18 mouse cellular contexts compared by ENCODE assay signal in the genomic region with DNA sequence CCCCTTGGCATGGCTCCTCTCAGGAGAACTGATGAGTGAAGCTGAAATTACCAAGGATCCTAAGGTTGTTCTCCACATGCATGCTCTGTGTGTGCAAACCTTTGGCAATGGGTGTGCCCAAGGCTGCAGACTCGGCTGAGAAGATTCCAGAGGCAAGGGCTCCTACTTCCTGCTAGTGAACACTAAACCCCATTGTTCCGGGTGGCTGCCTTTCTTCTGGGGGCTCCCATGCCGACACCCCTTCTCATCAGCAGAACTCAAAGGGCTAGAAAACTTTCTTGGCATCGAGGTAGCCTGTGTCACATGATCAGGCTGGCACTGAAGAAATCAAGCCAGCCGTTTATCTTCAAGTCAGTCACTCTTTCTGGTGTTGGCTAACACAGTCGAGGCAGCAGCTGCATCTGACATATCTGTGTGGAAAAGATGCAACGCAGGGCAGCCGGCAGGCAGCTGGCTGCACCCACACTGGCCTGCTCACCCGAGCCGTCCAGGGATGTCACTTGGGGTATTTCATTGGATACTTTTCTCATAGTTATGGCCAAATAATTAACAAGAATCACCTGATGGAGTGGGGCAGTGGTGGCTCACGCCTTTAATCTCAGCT.
DNase-seq lines count a peak whose midpoint lies in the region; ATAC-seq lines count a peak whose summit lies in the region.
"Had no signal": no experiment of that assay in that cellular context is flagged by ENCODE, and none has a peak within 500 bp of the region (broad histone marks: within the 10 kb centered on the region; RNA-seq: fewer than 3 reads in every experiment).

No protein-coding gene starts in this region.

- H3K27me3 ChIP-seq in intestine, embryonic 15.5 days (replicated peaks): no peaks in the 10 kb centered on the region
- H3K27me3 ChIP-seq in stomach, embryonic 15.5 days (replicated peaks): no peaks in the 10 kb centered on the region
- H3K27me3 ChIP-seq: embryonic facial prominence, embryonic 13.5 days; hindbrain, embryonic 13.5 days; limb, embryonic 15.5 days; midbrain, embryonic 13.5 days; Patski had no signal

- no peak overlapping the region for H3K4me2 ChIP-seq in intestine, embryonic 15.5 days (replicated peaks)
- H3K4me2 ChIP-seq in stomach, embryonic 15.5 days: no peak overlapping the region
- H3K4me2 ChIP-seq: embryonic facial prominence, embryonic 13.5 days; hindbrain, embryonic 13.5 days; limb, embryonic 15.5 days; lung, embryonic 14.5 days; midbrain, embryonic 13.5 days had no signal

- H3K4me3 ChIP-seq in intestine, embryonic 15.5 days (replicated peaks): no peak overlapping the region
- no peak overlapping the region for H3K4me3 ChIP-seq in stomach, embryonic 15.5 days (replicated peaks)
- H3K4me3 ChIP-seq: embryonic facial prominence, embryonic 13.5 days; heart, embryonic 10.5 days; hindbrain, embryonic 13.5 days; layer of hippocampus, adult 2 months; limb, embryonic 15.5 days; midbrain, embryonic 13.5 days had no signal

- H3K27ac ChIP-seq in intestine, embryonic 15.5 days: no peak overlapping the region
- H3K27ac ChIP-seq in stomach, embryonic 15.5 days: 0 out of 2 replicates have a peak overlapping the region, but pooled peaks have one; percentile 28
- H3K27ac ChIP-seq: embryonic facial prominence, embryonic 13.5 days; heart, embryonic 10.5 days; hindbrain, embryonic 13.5 days; layer of hippocampus, adult 2 months; limb, embryonic 15.5 days; midbrain, embryonic 13.5 days had no signal

- peak; percentile 7 to 12 for DNase-seq in kidney, adult 8-10 months
- no peak for DNase-seq in kidney, postnatal 36 days
- peak; percentile 8 for DNase-seq in NIH3T3 (ENCODE audit: low read depth)
- no peak for DNase-seq in c-Kit-positive CD71-positive TER-119-positive erythroid progenitor cells, embryonic 14.5 days (ENCODE audit: low spot score)
- DNase-seq in testis, postnatal 10 days (ENCODE audit: low spot score): no peak
- DNase-seq: adrenal gland, adult 8-10 months; cerebellum, adult 9-11 months; lung, embryonic 14.5 days had no signal

- no peaks in the 10 kb centered on the region for H3K36me3 ChIP-seq in intestine, embryonic 15.5 days
- H3K36me3 ChIP-seq in stomach, embryonic 15.5 days: no peaks in the 10 kb centered on the region
- H3K36me3 ChIP-seq: embryonic facial prominence, embryonic 13.5 days; heart, embryonic 10.5 days; hindbrain, embryonic 13.5 days; limb, embryonic 15.5 days; midbrain, embryonic 13.5 days had no signal

- no peaks in the 10 kb centered on the region for H3K9me3 ChIP-seq in intestine, embryonic 15.5 days
- no peaks in the 10 kb centered on the region for H3K9me3 ChIP-seq in stomach, embryonic 15.5 days
- H3K9me3 ChIP-seq: embryonic facial prominence, embryonic 13.5 days; heart, embryonic 10.5 days; hindbrain, embryonic 13.5 days; limb, embryonic 15.5 days; midbrain, embryonic 13.5 days had no signal

- H3K4me1 ChIP-seq in intestine, embryonic 15.5 days (replicated peaks): peaks cover 13% of the 10 kb centered on the region
- 0 out of 2 replicates have a peak, but pooled peaks cover 2% of the 10 kb centered on the region for H3K4me1 ChIP-seq in stomach, embryonic 15.5 days

- H3K9ac ChIP-seq in intestine, embryonic 15.5 days: no peak overlapping the region
- no peak overlapping the region for H3K9ac ChIP-seq in stomach, embryonic 15.5 days
- H3K9ac ChIP-seq: embryonic facial prominence, embryonic 13.5 days; hindbrain, embryonic 13.5 days; limb, embryonic 15.5 days; lung, embryonic 14.5 days; midbrain, embryonic 13.5 days had no signal

- WGBS in intestine, embryonic 15.5 days: 60% methylated on average over 11 of the region's 11 CpGs
- WGBS in stomach, embryonic 15.5 days: 56% methylated on average over 11 of the region's 11 CpGs

- ATAC-seq in intestine, embryonic 15.5 days: peak; percentile 68
- no peak for ATAC-seq in stomach, embryonic 15.5 days (ENCODE audit: insufficient read depth, low FRiP score, low read depth)
- ATAC-seq: forebrain, embryonic 16.5 days; midbrain, embryonic 13.5 days; Patski had no signal

Comparison
In these comparisons a context has a peak if more than half of its experiments do, and no peak if none do; other contexts are left out.
1. DNase-seq: peak in kidney, adult 8-10 months (2 of 2) and NIH3T3 (single experiment); none in kidney, postnatal 36 days (0 of 2), c-Kit-positive CD71-positive TER-119-positive erythroid progenitor cells, embryonic 14.5 days (single experiment) and testis, postnatal 10 days (single experiment).